Mouse (Mus musculus): ENCODE data around the gene Btbd9.

GRCm38 (mm10) chr17:30359392-30359791 lies 216.9 kb downstream of the Btbd9 start:
- TF ChIP-seq GATA1 (IDR thresholded peaks at IDR 0.05; ENCODE audit: low read depth, low read length) (no peak), MXI1 (IDR thresholded peaks at IDR 0.05; ENCODE audit: low read depth, low read length) (no peak), MAFK (IDR thresholded peaks at IDR 0.05; ENCODE audit: borderline replicate concordance, low read depth, low read length) (no peak), ETS1 (IDR thresholded peaks at IDR 0.05; ENCODE audit: low read depth, low read length) (no peak), CTCF (IDR thresholded peaks at IDR 0.05 in 2 of 3, conservative IDR thresholded peaks at IDR 0.05 in 1 of 3; ENCODE audit: control insufficient read depth in 1 of 3, insufficient read depth in 1 of 3, low read depth in 2 of 3, low read length in 3 of 3, poor library complexity in 1 of 3, severe bottlenecking in 1 of 3) (no peak), EP300 (IDR thresholded peaks at IDR 0.05; ENCODE audit: low read depth in 1 of 2, low read length in 2 of 2) (no peak), MYC (IDR thresholded peaks at IDR 0.05; ENCODE audit: low read depth, low read length) (no peak), POLR2A (IDR thresholded peaks at IDR 0.05; ENCODE audit: control insufficient read depth in 1 of 2, insufficient read depth in 1 of 2, low read depth in 1 of 2, low read length in 2 of 2, poor library complexity in 1 of 2) (no peak), ZNF384 (IDR thresholded peaks at IDR 0.05; ENCODE audit: low read depth, low read length) (no peak), USF1 (IDR thresholded peaks at IDR 0.05; ENCODE audit: low read depth, low read length) (no peak), RAD21 (IDR thresholded peaks at IDR 0.05; ENCODE audit: low read depth, low read length) (no peak), BHLHE40 (IDR thresholded peaks at IDR 0.05; ENCODE audit: borderline replicate concordance, low read depth, low read length) (no peak), USF2 (IDR thresholded peaks at IDR 0.05; ENCODE audit: borderline replicate concordance in 1 of 2, insufficient read depth in 1 of 2, low read depth in 1 of 2, low read length in 2 of 2) (no peak)

All from MEL (cell line).